Mouse (Mus musculus): ENCODE measurements around the gene Gm11361.

Gene Gm11361

GRCm38 (mm10) chr13:28257228-28257627 lies at the start of gene Gm11361:
Gene Gm11361, plus strand, starts transcription at chr13:28257528.
- no peak for DNase-seq

GRCm38 (mm10) chr13:28264399-28264798 lies 7.1 kb downstream of the Gm11361 start:
- DNase-seq: peak; percentile 4

GRCm38 (mm10) chr13:28287368-28287767 lies 30.0 kb downstream of the Gm11361 start:
- no peak for DNase-seq

- no peak for DNase-seq
Measured at GRCm38 (mm10) chr13:28294272-28294671, 36.9 kb downstream of the Gm11361 start.

GRCm38 (mm10) chr13:28294757-28295361 lies 37.5 kb downstream of the Gm11361 start:
- DNase-seq: no peak

GRCm38 (mm10) chr13:28295492-28295891 lies 38.2 kb downstream of the Gm11361 start:
- no peak for DNase-seq

- DNase-seq: no peak
Measured at GRCm38 (mm10) chr13:28297098-28297497, 39.8 kb downstream of the Gm11361 start.

- no peak for DNase-seq
Measured at GRCm38 (mm10) chr13:28297577-28297976, 40.2 kb downstream of the Gm11361 start.
